Mouse (Mus musculus): ENCODE measurements around the gene Vmn2r5. TPM values are rescaled to one million over a fixed set of nuclear protein-coding genes. Genes with fewer than 3 reads are reported as not detected.
"Not testable (repeated sequence)": the region's sequence is repeated elsewhere in the genome, so short reads cannot be mapped to it uniquely, and the experiment has no call there.

Gene Vmn2r5
- polyA plus RNA-seq (2012; ENCODE audit: insufficient read depth, insufficient read length, low replicate concordance, missing spikeins), result not detected in 2 replicates

DNA sequence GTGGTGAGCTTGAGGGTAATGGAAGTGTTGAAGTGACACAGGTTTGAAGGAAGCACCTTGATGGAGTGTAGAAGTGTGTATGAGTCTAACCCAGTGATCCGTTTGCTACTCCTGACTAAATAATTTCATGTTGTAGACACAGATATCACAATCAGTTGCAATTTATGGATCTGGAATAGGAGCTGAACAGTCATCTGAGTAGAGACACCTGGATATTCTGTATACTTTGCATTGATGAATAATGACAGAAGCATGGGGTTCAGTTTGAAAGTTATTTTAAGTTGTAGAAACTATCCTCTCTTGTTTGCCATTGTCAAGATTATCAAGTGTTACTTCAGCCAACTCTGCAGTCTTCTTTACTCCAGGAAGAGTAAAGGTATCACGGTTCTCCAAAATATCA is at the start of gene Vmn2r5:
Gene Vmn2r5 (minus strand): TSS at position 101 of the 400 bp plus-strand sequence.
- not testable (repeated sequence) for H3K4me1 ChIP-seq (ENCODE audit: control insufficient read depth, insufficient read depth, low read length); H3K27ac ChIP-seq (ENCODE audit: insufficient read depth, low read depth, low read length); H3K4me3 ChIP-seq (ENCODE audit: insufficient read depth, low read depth, low read length)
- WGBS, result 93% methylated on average over 1 of the region's 2 CpGs

DNA sequence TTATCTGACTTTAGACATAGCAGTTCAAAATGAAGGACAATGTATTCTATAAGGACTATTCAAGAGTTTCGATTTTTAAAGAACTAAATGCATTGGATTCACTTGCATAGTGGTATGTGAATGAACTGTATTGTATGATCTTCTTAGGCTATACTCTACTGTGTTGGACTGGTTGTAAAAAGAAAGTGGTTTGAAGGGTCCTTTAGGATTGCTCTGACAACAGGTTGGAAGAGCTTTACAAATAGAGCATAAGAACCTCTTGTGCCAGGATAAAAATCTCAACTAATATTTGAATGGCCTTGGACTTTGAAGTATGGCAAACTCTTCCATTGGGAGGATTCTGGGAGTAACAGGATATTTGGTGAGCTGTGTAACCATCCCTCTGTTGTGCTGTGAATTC is 13.9 kb upstream of the Vmn2r5 start:
- not testable (repeated sequence) for H3K27ac ChIP-seq (ENCODE audit: insufficient read depth, low read depth, low read length); H3K4me1 ChIP-seq (ENCODE audit: control insufficient read depth, insufficient read depth, low read length); H3K4me3 ChIP-seq (ENCODE audit: insufficient read depth, low read depth, low read length)
- WGBS, result 86% methylated on average over 1 of the region's 1 CpGs

Other genes with a start within 250 kb of the Vmn2r5 start
- not detected in 2 replicates for gene Vmn2r3, start 220.1 kb downstream of the Vmn2r5 start, polyA plus RNA-seq (2012; ENCODE audit: insufficient read depth, insufficient read length, low replicate concordance, missing spikeins)
- not detected in 2 replicates for gene Vmn2r4, start 94.5 kb downstream of the Vmn2r5 start, polyA plus RNA-seq (2012; ENCODE audit: insufficient read depth, insufficient read length, low replicate concordance, missing spikeins)
- not detected in 2 replicates for gene Vmn2r6, start 56.0 kb upstream of the Vmn2r5 start, polyA plus RNA-seq (2012; ENCODE audit: insufficient read depth, insufficient read length, low replicate concordance, missing spikeins)